Mouse (Mus musculus): ENCODE data around the gene Gpn3. TPM values are rescaled to one million over a fixed set of nuclear protein-coding genes. Genes with fewer than 3 reads are reported as not detected.

Gpn3 gene
- total and polyA plus RNA-seq, 2 experiments from 2014 or later = 19.5 to 43.0 TPM

GRCm38 (mm10) chr5:122390006-122390405, 18.3 kb downstream of the Gpn3 start:
- Histone ChIP-seq H3K4me2 (ENCODE audit: low read depth, low read length) (no peak overlapping the region), H3K27ac (no peak overlapping the region), H3K36me3 (ENCODE audit: insufficient read depth, low read length) (no peaks in the 10 kb centered on the region), H3K9ac (replicated peaks; ENCODE audit: low read length) (no peak overlapping the region), H3K4me3 (ENCODE audit: low read length) (no peak overlapping the region), H3K27me3 (ENCODE audit: insufficient read depth, low read length) (no peaks in the 10 kb centered on the region), H3K9me3 (ENCODE audit: low read length) (no peaks in the 10 kb centered on the region), H3K4me1 (ENCODE audit: insufficient read depth, low read length) (no peaks in the 10 kb centered on the region)
- ATAC-seq (no peak), DNase-seq (ENCODE audit: low spot score) (no peak)
- no peak for TF ChIP-seq CTCF (IDR thresholded peaks at IDR 0.05; ENCODE audit: low read depth)
- WGBS = 89% methylated on average over 5 of the region's 5 CpGs

- no peak overlapping the region for H3K27ac ChIP-seq
- no peak overlapping the region for H3K4me3 ChIP-seq (ENCODE audit: low read length)
- no peaks in the 10 kb centered on the region for H3K9me3 ChIP-seq (ENCODE audit: low read length)
- H3K27me3 ChIP-seq (ENCODE audit: insufficient read depth, low read length) = no peaks in the 10 kb centered on the region
- no peak overlapping the region for H3K4me2 ChIP-seq (ENCODE audit: low read depth, low read length)
- H3K36me3 ChIP-seq (ENCODE audit: insufficient read depth, low read length) = no peaks in the 10 kb centered on the region
- no peak for TF ChIP-seq CTCF (IDR thresholded peaks at IDR 0.05; ENCODE audit: low read depth)
- no peak overlapping the region for H3K9ac ChIP-seq (replicated peaks; ENCODE audit: low read length)
- no peaks in the 10 kb centered on the region for H3K4me1 ChIP-seq (ENCODE audit: insufficient read depth, low read length)
- DNase-seq (ENCODE audit: low spot score) (no peak), ATAC-seq (no peak)
Measured at GRCm38 (mm10) chr5:122390671-122391070, 19.0 kb downstream of the Gpn3 start.

DNA sequence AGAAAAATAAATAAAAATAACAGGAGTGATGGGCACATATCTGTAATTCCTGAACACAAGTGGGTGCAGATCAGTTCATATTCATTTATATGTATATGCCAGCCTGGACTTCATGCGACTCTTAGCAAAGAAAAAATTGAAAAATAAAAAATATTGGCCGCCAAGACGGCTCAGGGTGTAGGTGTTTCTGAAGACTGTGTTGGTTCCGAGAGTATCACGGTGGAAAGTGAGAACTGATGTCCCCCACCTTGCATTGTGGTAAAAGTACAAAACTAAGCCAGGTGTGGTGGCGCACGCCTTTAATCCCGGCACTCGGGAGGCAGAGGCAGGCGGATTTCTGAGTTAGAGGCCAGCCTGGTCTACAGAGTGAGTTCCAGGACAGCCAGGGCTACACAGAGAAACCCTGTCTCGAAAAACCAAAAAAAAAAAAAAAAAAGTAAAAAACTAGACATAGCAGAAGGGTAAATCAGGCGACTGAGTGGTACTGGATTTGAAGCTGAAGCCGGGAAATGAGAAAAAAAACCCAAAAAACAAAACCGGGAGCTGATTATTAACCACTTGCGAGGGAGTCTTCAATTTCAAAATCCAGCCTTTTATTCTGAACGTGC, 19.6 kb downstream of the Gpn3 start:
- Histone ChIP-seq H3K4me1 (ENCODE audit: insufficient read depth, low read length) (no peaks in the 10 kb centered on the region), H3K9me3 (ENCODE audit: low read length) (no peaks in the 10 kb centered on the region), H3K4me3 (ENCODE audit: low read length) (peak overlapping the region; percentile 91), H3K27me3 (ENCODE audit: insufficient read depth, low read length) (no peaks in the 10 kb centered on the region), H3K27ac (no peak overlapping the region), H3K9ac (replicated peaks; ENCODE audit: low read length) (peak overlapping the region; percentile 81), H3K4me2 (ENCODE audit: low read depth, low read length) (peak overlapping the region; percentile 78), H3K36me3 (ENCODE audit: insufficient read depth, low read length) (no peaks in the 10 kb centered on the region)
- DNase-seq (ENCODE audit: low spot score) (no peak), ATAC-seq (peak; percentile 38; the same call in 1 of the 2 replicates)
- no peak for TF ChIP-seq CTCF (IDR thresholded peaks at IDR 0.05; ENCODE audit: low read depth)
- WGBS = 52% methylated on average over 16 of the region's 16 CpGs

- peak; percentile 96 for DNase-seq (ENCODE audit: low spot score)
- Histone ChIP-seq H3K9ac (replicated peaks; ENCODE audit: low read length) (peak within 1 kb of the TSS; percentile 81), H3K4me3 (ENCODE audit: low read length) (peak within 1 kb of the TSS; percentile 91), H3K9me3 (ENCODE audit: low read length) (no peaks in the 10 kb centered on the region), H3K4me1 (ENCODE audit: insufficient read depth, low read length) (no peaks in the 10 kb centered on the region), H3K27me3 (ENCODE audit: insufficient read depth, low read length) (no peaks in the 10 kb centered on the region), H3K36me3 (ENCODE audit: insufficient read depth, low read length) (peaks cover under 1% of the 10 kb centered on the region; the same call in 1 of the 2 replicates), H3K27ac (peak within 1 kb of the TSS; percentile 70; the same call in 1 of the 2 replicates), H3K4me2 (ENCODE audit: low read depth, low read length) (peak within 1 kb of the TSS; percentile 78)
- peak; percentile 88 for ATAC-seq
- WGBS = under 1% methylated on average over 39 of the region's 39 CpGs
- peak; percentile 91 for TF ChIP-seq CTCF (IDR thresholded peaks at IDR 0.05; ENCODE audit: low read depth)
Measured at GRCm38 (mm10) chr5:122391786-122392180, 20.1 kb downstream of the Gpn3 start, which contains the start of gene Arpc3. TSS of gene Arpc3 (plus strand) at chr5:122391878.

- Histone ChIP-seq H3K36me3 (ENCODE audit: insufficient read depth, low read length) (peaks cover 7% of the 10 kb centered on the region), H3K4me2 (ENCODE audit: low read depth, low read length) (peak overlapping the region; percentile 78), H3K4me1 (ENCODE audit: insufficient read depth, low read length) (no peaks in the 10 kb centered on the region), H3K9ac (replicated peaks; ENCODE audit: low read length) (peak overlapping the region; percentile 81), H3K9me3 (ENCODE audit: low read length) (no peaks in the 10 kb centered on the region), H3K27me3 (ENCODE audit: insufficient read depth, low read length) (no peaks in the 10 kb centered on the region), H3K4me3 (ENCODE audit: low read length) (peak overlapping the region; percentile 91), H3K27ac (peak overlapping the region; percentile 70; the same call in 1 of the 2 replicates)
- WGBS = 13% methylated on average over 19 of the region's 19 CpGs
- TF ChIP-seq CTCF (IDR thresholded peaks at IDR 0.05; ENCODE audit: low read depth) = no peak
- ATAC-seq = peak; percentile 52
- DNase-seq (ENCODE audit: low spot score) = no peak
Measured at GRCm38 (mm10) chr5:122392227-122393004, 20.7 kb downstream of the Gpn3 start.

DNA sequence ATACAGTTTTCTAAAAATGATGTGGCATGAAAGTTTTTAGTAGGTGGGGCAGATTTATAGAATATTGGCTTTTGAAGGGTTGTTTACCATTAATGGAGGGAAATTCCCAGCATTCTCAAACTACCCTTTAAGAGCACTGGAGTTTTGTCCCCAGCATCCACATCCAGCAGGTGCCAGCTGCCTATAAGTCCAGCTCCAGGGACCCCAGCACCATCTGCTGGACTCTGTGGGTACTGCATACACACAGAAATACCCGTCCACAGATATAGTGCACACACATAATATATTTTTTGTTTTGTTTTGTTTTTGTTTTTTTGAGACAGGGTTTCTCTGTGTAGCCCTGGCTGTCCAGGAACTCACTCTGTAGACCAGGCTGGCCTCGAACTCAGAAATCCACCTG, 22.2 kb downstream of the Gpn3 start:
- Histone ChIP-seq H3K36me3 (ENCODE audit: insufficient read depth, low read length) (peaks cover 17% of the 10 kb centered on the region), H3K4me3 (ENCODE audit: low read length) (no peak overlapping the region), H3K9me3 (ENCODE audit: low read length) (no peaks in the 10 kb centered on the region), H3K4me1 (ENCODE audit: insufficient read depth, low read length) (no peaks in the 10 kb centered on the region), H3K27me3 (ENCODE audit: insufficient read depth, low read length) (no peaks in the 10 kb centered on the region), H3K27ac (no peak overlapping the region), H3K4me2 (ENCODE audit: low read depth, low read length) (no peak overlapping the region), H3K9ac (replicated peaks; ENCODE audit: low read length) (no peak overlapping the region)
- TF ChIP-seq CTCF (IDR thresholded peaks at IDR 0.05; ENCODE audit: low read depth) = peak; percentile 87
- 40% methylated on average over 2 of the region's 2 CpGs for WGBS
- DNase-seq (ENCODE audit: low spot score) (peak; percentile 83), ATAC-seq (peak; percentile 46; the same call in 1 of the 2 replicates)
